Mouse (Mus musculus) hindbrain, embryonic 16.5 days (tissue): ENCODE data around the gene Rps23. TPM values are rescaled to one million over a fixed set of nuclear protein-coding genes. Genes with fewer than 3 reads are reported as not detected.

Experiments used
- ATAC-seq: fragments of 200-750 bp; cut with Nextera tagmentation; 2 replicates; pipeline ENCODE4 v1.8.0; 2017; ENCODE audit warnings: moderate TSS enrichment, moderate library complexity
- H3K27ac ChIP-seq: fragments of 300-500 bp; sonication (generic); 2 replicates; pipeline ENCODE4 v1.5.1; 2014; ENCODE audit warnings: low read depth, mild to moderate bottlenecking, control low read depth, low read length, moderate library complexity
- H3K27me3 ChIP-seq: fragments of 300-500 bp; sonication (generic); replicated peaks from 2 replicates; pipeline ENCODE4 v1.6.1; 2014; ENCODE audit warnings: low read length; ENCODE audit not compliant: control insufficient read depth, insufficient read depth
- H3K36me3 ChIP-seq: fragments of 300-500 bp; sonication (generic); 2 replicates; pipeline ENCODE4 v1.6.1; 2014; ENCODE audit warnings: mild to moderate bottlenecking, low read length, moderate library complexity, mixed read lengths; ENCODE audit not compliant: control insufficient read depth, insufficient read depth
- H3K4me1 ChIP-seq: fragments of 300-500 bp; sonication (generic); 2 replicates; pipeline ENCODE4 v1.6.1; 2014; ENCODE audit warnings: low read depth, low read length; ENCODE audit not compliant: control insufficient read depth, insufficient read depth
- H3K4me2 ChIP-seq: fragments of 300-500 bp; sonication (generic); 2 replicates; pipeline ENCODE4 v1.6.1; 2014; ENCODE audit warnings: mild to moderate bottlenecking, low read length, control low read depth, moderate library complexity
- H3K4me3 ChIP-seq: fragments of 300-500 bp; sonication (generic); 2 replicates; pipeline ENCODE4 v1.5.1; 2014; ENCODE audit warnings: mild to moderate bottlenecking, low read length, control low read depth, moderate library complexity
- H3K9ac ChIP-seq: fragments of 300-500 bp; sonication (generic); 2 replicates; pipeline ENCODE4 v1.6.1; 2014; ENCODE audit warnings: low read depth, mild to moderate bottlenecking, control low read depth, low read length, moderate library complexity
- H3K9me3 ChIP-seq: fragments of 300-500 bp; sonication (generic); 2 replicates; pipeline ENCODE4 v1.6.1; 2014; ENCODE audit warnings: mild to moderate bottlenecking, low read length, moderate library complexity; ENCODE audit not compliant: control insufficient read depth
- WGBS: fragments of 180-500 bp; shearing (Covaris S2); extraction: QIAGEN DNeasy Blood & Tissue Kit; methylation state at CpG from one replicate; pipeline ENCODE4 v1.1.7; 2014; 5-methylcytosine and 5-hydroxymethylcytosine counted together
- polyA plus RNA-seq: library from polyadenylated mRNA; unstranded; fragments of >200 nt; fragmentation: Nextera tagmentation; extraction: Ambion mirVana; gene quantifications from 2 replicates; pipeline ENCODE4 v1.2.1, GENCODE M21; 2015

Gene Rps23
- polyA plus RNA-seq = 78.4 and 85.6 TPM in 2 replicates

DNA sequence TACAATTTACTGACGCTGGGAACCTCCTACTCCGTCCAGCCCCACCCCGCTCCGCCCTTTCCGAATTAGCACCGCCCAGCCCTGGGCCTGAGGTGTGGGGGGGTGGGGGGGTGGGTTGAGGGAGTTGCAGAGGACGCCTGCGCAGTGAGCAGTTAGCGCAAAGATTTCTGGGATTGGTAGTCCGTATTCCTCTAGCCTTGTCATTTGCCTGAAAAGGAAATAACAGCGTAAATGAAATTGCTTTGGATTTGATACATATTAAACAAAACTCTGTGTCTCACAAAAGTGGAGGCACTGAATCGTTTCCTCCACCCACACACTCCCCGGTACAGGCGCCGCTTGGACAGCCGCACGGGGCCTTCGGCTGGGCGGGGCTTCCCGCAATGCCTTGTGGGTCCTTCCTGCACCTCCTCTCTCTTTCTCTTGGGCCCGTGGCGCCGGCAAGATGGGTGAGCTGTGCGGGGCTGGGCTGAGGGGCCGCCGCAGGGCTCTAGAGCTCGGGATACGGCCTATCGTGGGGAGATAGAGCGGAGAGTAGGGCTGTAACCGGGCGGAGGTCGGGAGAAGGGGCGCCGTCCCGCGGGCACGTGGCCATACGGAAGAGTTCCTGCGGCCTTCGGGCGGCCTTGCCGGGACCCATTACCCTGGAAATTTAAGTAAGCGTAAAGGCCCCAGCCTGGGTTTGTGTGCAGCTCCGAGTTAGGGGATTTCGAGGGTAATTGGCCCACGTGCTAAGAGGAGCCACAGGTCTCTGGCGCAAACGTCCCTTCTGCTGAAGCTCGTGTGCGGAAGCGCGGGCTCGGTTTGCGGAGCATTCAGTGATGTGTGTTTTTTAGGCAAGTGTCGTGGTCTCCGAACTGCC lies at the start of gene Rps23:
TSS of gene Rps23 (plus strand) at position 208 of the 862 bp plus-strand sequence.
- peak within 1 kb of the TSS; percentile 77 for H3K4me2 ChIP-seq
- under 1% methylated on average over 57 of the region's 57 CpGs for whole genome bisulfite sequencing
- H3K4me3 ChIP-seq = peak within 1 kb of the TSS; percentile 90
- peak within 1 kb of the TSS; percentile 83 for H3K27ac ChIP-seq
- H3K27me3 ChIP-seq = no peaks in the 10 kb centered on the region
- H3K9me3 ChIP-seq = no peaks in the 10 kb centered on the region
- peaks cover 19% of the 10 kb centered on the region for H3K36me3 ChIP-seq
- H3K4me1 ChIP-seq = peaks cover 6% of the 10 kb centered on the region
- H3K9ac ChIP-seq = peak within 1 kb of the TSS; percentile 95
- peak; percentile 98 for ATAC-seq

DNA sequence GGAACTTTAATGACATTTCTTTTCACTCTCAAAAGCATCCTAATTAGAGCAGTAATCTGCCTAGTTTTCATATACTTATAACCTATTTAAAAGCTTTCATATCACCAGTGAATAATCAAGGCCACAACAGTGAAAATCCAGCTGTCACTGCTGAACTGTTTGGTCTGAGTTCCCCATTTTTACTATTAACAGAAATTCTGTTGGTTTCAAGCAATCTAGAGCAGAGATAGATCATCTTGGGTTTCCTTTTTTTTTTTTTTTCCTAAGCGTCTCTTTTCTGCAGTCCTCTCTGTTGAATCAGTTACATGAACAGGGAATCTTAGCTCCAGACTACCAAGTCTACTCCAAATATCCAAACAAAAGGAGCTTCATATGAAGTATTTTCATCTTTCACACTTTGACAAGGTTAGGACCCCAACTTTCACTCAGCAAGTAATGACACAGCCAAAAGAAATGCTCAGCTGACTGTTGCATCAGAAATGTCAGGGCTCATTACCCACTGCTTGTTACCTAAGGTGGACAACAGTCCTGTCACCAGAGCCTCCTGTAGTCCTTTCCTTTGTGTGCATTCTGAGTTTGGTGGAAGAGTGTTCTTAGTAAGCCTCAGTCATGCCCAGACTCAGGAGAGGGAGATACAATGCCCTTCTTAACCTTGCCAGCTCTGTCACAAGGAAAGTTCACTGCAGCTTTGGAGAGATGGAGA lies 40.9 kb upstream of the Rps23 start:
- no peaks in the 10 kb centered on the region for H3K36me3 ChIP-seq
- H3K9me3 ChIP-seq = no peaks in the 10 kb centered on the region
- H3K4me2 ChIP-seq = no peak overlapping the region
- no peak overlapping the region for H3K9ac ChIP-seq
- H3K4me3 ChIP-seq = no peak overlapping the region
- H3K4me1 ChIP-seq = peaks cover 3% of the 10 kb centered on the region; the same call in 1 of the 2 replicates
- H3K27me3 ChIP-seq = no peaks in the 10 kb centered on the region
- no peak overlapping the region for H3K27ac ChIP-seq
- ATAC-seq = no peak
- 97% methylated on average over 1 of the region's 1 CpGs for WGBS

DNA sequence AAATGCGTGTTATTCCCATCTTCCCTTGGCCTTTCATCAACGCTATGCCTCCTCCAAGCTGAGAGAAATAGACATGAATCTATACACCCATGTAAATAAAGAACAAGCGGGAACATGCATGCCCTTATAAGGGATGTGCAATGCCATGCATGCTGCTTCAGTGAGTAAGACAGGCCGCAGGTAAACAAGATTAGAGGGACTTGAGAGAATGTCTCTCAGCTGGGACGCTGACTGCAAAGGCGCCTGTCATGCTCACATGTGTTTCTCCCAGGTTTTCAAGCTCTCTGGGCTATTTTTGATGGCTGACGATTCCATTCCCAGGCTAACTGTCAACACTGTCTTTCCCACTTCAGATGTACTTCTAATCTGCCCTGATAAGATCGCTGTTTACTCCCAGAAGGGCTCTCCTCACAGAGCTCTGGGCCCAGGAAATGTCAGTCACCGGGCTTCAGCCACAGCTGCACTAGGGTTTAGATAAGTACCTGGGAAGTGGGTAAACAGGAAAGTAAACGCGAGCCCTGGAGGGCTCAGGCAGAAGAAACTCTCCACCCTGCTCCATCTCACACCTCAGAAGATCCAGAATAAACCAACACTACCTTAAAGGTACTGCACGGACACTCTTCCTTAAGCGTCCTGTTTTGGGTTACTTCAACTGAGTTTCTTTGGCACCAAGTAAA lies 36.8 kb upstream of the Rps23 start:
- Histone ChIP-seq H3K36me3 (no peaks in the 10 kb centered on the region), H3K27me3 (no peaks in the 10 kb centered on the region), H3K4me3 (peak overlapping the region; percentile 43), H3K4me1 (peaks cover 3% of the 10 kb centered on the region; the same call in 1 of the 2 replicates), H3K9ac (peak overlapping the region; percentile 51), H3K9me3 (no peaks in the 10 kb centered on the region), H3K4me2 (peak overlapping the region; percentile 86), H3K27ac (no peak overlapping the region)
- peak; percentile 45 for ATAC-seq
- 59% methylated on average over 13 of the region's 13 CpGs for WGBS

DNA sequence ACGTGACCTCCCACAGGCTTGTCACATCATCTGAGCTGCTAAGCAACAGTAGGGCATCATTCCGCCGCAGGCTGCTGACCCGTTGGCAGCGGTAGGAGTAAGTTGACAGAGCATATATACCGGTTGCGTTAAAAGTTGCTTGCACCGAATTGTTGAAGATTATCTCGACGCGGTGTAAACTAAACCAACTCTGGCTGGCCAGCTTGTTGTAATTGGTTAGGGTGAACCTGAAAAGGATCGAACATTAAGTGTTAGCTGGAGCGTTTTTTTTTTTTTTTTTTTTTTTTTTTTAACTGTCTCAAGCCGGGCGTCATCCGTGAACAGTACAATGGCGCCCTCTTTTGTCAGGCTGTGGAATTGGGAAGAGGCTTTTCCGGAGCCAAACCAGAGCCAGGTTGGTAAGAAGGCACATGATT lies 36.2 kb upstream of the Rps23 start:
- WGBS = under 1% methylated on average over 18 of the region's 18 CpGs
- Histone ChIP-seq H3K27ac (no peak overlapping the region), H3K9ac (peak overlapping the region; percentile 51), H3K9me3 (no peaks in the 10 kb centered on the region), H3K36me3 (no peaks in the 10 kb centered on the region), H3K4me2 (peak overlapping the region; percentile 86), H3K27me3 (no peaks in the 10 kb centered on the region), H3K4me3 (peak overlapping the region; percentile 43), H3K4me1 (peaks cover 3% of the 10 kb centered on the region; the same call in 1 of the 2 replicates)
- peak; percentile 79 for ATAC-seq

DNA sequence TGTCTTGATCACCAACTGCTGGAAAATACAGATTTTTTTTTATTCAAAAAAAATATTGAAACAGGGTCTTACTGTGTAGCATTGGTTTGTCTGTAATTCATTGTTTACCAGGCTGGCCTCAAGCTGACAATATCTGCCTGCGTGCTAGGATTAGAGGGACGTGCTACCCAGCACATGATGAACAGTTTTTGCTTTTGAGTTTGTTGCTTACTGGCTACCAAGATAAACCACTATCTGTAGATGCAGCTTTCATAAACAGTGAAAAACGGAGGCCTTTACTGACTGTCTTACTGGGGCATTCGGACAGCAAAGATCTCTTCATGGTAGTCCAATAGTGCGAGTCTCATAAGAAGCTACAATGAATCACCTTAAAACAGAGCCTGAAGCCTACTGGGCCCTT lies 32.6 kb upstream of the Rps23 start:
- Histone ChIP-seq H3K36me3 (no peaks in the 10 kb centered on the region), H3K9ac (no peak overlapping the region), H3K4me1 (peaks cover 3% of the 10 kb centered on the region; the same call in 1 of the 2 replicates), H3K27me3 (no peaks in the 10 kb centered on the region), H3K27ac (no peak overlapping the region), H3K4me3 (no peak overlapping the region), H3K4me2 (no peak overlapping the region), H3K9me3 (no peaks in the 10 kb centered on the region)
- ATAC-seq = no peak
- WGBS = 89% methylated on average over 5 of the region's 5 CpGs

DNA sequence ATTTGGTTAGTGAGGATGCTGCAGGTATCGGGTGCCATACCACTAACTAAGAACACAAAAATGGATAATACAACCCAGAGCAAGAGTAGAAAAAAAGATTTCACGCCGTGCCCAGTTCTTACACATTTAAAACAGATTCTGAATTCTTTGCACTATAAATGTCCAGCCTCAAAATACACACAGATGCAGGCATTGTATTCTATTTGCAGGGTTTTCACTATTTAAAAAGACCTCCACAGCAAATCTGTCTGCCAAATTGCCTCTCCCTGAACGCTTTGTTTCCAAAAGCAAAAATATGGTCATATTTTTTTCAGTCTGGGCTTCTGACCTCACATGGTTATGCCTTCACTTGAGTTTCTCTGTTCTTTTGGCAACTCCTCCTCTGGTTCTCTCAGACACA lies 27.9 kb upstream of the Rps23 start:
- no peaks in the 10 kb centered on the region for H3K27me3 ChIP-seq
- H3K9ac ChIP-seq = no peak overlapping the region
- H3K9me3 ChIP-seq = no peaks in the 10 kb centered on the region
- H3K4me1 ChIP-seq = no peaks in the 10 kb centered on the region; the same call in 1 of the 2 replicates
- WGBS = 85% methylated on average over 4 of the region's 4 CpGs
- H3K36me3 ChIP-seq = no peaks in the 10 kb centered on the region
- ATAC-seq = no peak
- no peak overlapping the region for H3K27ac ChIP-seq
- no peak overlapping the region for H3K4me3 ChIP-seq
- H3K4me2 ChIP-seq = no peak overlapping the region

DNA sequence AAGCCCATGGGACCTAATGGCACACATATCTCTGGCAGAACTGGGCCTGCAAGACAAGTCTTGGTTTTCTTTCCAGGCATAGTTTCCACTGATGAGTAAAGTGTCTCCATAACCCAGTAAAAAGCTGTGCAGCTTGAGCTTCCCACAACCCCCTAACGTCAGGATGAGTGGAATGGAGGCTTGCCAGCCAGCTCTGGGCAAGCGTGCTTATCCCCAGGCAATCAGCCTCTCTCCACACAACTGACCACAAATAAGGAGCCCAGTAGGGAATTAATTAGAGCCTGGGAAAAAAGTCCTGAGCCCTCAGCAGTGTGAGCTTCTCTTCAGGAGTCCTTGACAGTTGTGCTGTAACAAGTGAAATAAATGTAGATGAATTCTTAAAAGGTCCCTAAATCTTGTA lies 26.7 kb upstream of the Rps23 start:
- no peaks in the 10 kb centered on the region for H3K27me3 ChIP-seq
- H3K4me3 ChIP-seq = no peak overlapping the region
- no peak overlapping the region for H3K4me2 ChIP-seq
- no peak overlapping the region for H3K27ac ChIP-seq
- 27% methylated on average over 2 of the region's 2 CpGs for WGBS
- H3K9ac ChIP-seq = no peak overlapping the region
- peak; percentile 86 for ATAC-seq
- no peaks in the 10 kb centered on the region; the same call in 1 of the 2 replicates for H3K4me1 ChIP-seq
- H3K36me3 ChIP-seq = no peaks in the 10 kb centered on the region
- H3K9me3 ChIP-seq = no peaks in the 10 kb centered on the region

DNA sequence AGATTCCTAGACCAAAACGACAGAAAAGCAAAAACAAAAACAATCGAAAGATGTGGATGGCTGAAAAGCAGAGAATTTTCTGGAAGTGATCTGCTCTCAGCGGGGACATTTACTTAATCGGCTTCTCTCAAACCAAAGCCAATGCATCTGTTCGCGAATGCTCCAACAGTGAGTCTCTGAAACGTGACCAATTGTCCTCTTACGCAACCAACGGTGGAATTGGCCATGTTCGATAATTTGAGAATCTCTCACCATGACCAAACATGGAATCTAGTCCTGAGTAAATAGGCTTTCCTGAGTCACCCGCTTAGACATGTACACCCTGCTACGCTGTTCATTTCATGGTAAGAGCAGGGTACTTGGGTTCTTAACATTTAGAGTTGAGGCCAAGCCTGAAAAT lies 25.9 kb upstream of the Rps23 start:
- H3K27me3 ChIP-seq = no peaks in the 10 kb centered on the region
- peak; percentile 31; the same call in 1 of the 2 replicates for ATAC-seq
- 83% methylated on average over 12 of the region's 12 CpGs for WGBS
- no peaks in the 10 kb centered on the region for H3K36me3 ChIP-seq
- no peak overlapping the region for H3K4me2 ChIP-seq
- no peak overlapping the region for H3K4me3 ChIP-seq
- no peak overlapping the region for H3K27ac ChIP-seq
- H3K9ac ChIP-seq = no peak overlapping the region
- no peaks in the 10 kb centered on the region for H3K9me3 ChIP-seq
- no peaks in the 10 kb centered on the region; the same call in 1 of the 2 replicates for H3K4me1 ChIP-seq
